Mouse (Mus musculus) Patski (cell line): ENCODE results near the gene Dapk3. TPM values are rescaled to one million over a fixed set of nuclear protein-coding genes. Genes with fewer than 3 reads are reported as not detected.

Experiments used
- ATAC-seq: fragments of 100-300 bp; one replicate; pipeline ENCODE4 v1.8.0; 2021
- CTCF ChIA-PET: fragments of 350-600 bp; sonication (Branson Sonifier 250); formaldehyde crosslinking; loops from one replicate; lab custom pipeline; 2022; ENCODE audit warnings: inconsistent platforms; lab: Charles Lee
- POLR2A ChIA-PET: fragments of 350-600 bp; sonication (Branson Sonifier 250); formaldehyde crosslinking; loops from one replicate; lab custom pipeline; 2022; ENCODE audit warnings: antibody characterized with exemption, inconsistent platforms; lab: Charles Lee
- DNase-seq: peaks from one replicate; pipeline ENCODE4 v3.0.0-alpha.2; 2011; ENCODE audit warnings: low read depth, low spot score
- H3K27me3 ChIP-seq: fragments of 371-371 bp; one replicate; pipeline ENCODE4 v1.5.1; 2021
- CTCF ChIP-seq: fragments of 100-300 bp; IDR thresholded peaks from one replicate; pipeline ENCODE4 v1.5.1; 2021
- in situ Hi-C: fragments of 300-500 bp; cut with MboI; formaldehyde crosslinking; loops from 3 replicates; pipeline ENCODE4 v1.11.1; 2018; ENCODE audit warnings: low pct_unique_long_range_greater_than_20kb, mixed read lengths
- polyA plus RNA-seq: library from polyadenylated mRNA; unstranded; gene quantifications from one replicate; pipeline ENCODE4 v1.2.3, GENCODE M21; 2021

Gene Dapk3
- polyA plus RNA-seq, 1 experiment from 2014 or later = 82.0 TPM

DNA sequence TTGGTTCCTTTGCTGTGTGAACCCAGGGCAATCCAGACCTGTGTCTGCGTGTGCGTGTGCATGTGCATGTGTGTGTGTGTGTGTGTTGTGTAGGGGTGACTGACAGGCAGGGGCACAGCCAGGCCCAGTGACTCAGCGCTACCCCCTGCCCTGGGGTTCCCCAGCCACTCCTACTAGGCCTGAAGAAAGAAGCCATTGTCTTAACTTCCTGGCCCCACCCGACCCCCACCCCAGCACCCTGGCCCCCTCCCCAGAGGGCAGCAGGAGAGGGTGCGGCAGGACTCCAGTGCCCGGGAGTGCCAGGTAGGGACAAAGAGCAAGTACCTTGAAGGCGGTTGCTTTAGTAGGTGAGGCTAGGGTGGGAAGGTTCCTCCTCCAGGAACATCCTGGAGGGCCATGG lies 37.0 kb upstream of the Dapk3 start:
- in situ Hi-C loops = no loop called here
- ChIA-PET CTCF (no interaction called here), POLR2A (interaction anchor here (1.1 kb wide), 1 partner anchor 21 kb away, joined by 3 read pairs; no protein-coding TSS in a partner anchor)
- H3K27me3 ChIP-seq = no peaks in the 10 kb centered on the region
- TF ChIP-seq CTCF = no peak
- ATAC-seq (no peak), DNase-seq (no peak)

DNA sequence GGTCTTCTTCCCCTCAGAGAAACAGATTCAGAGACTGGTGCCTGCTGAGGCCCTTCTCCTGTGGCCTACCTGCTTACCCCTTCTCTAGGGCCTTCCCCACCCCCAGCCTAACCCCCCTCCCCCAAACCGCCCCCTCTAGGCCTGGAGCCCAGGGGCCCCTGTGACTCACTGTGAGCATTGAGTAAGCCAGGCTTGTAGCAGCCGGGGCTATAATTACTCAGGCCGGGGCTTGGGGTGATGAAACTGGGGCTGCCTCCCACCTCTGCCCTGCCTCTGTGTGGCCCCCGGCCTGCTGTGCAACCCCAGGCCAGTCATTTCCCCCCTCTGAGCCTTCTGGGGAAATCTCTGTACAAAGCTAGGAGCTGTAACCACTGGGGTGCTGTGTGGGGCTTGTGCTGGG lies 36.5 kb upstream of the Dapk3 start:
- H3K27me3 ChIP-seq = no peaks in the 10 kb centered on the region
- peak; percentile 27 for ATAC-seq
- in situ Hi-C loops = no loop called here
- CTCF ChIA-PET = interaction anchor here (1.4 kb wide), 1 partner anchor 9 kb away, joined by 4 read pairs; no protein-coding TSS in a partner anchor
- POLR2A ChIA-PET = interaction anchor here (1.0 to 1.1 kb wide), 2 partner anchors 9 to 21 kb away, joined by 3 to 4 read pairs; no protein-coding TSS in a partner anchor
- TF ChIP-seq CTCF = no peak
- no peak for DNase-seq

DNA sequence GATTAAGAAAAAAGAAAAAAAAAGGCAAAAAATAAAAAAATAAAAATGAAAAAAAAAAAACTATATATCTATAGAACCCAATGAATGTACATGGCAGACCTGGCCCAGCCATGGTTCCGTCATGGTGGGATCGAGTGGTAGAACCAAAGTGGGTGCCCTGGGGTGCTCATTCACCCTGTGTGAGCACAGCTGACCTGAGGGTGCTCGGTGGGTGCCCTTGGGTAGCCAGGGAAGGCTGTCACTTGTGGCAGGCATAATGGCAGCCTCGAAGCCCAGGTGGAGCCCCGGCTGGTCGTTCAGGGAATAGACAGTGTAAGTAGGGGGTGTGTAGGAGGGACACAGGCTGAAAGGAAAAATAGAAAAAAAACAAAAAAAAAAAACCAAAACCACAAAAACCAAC lies 31.5 kb upstream of the Dapk3 start:
- DNase-seq = no peak
- no peak for ATAC-seq
- in situ Hi-C loops = no loop called here
- TF ChIP-seq CTCF = no peak
- POLR2A ChIA-PET = interaction anchor here (1.2 to 4.8 kb wide), 2 partner anchors 10 to 13 kb away, joined by 4 to 29 read pairs; no protein-coding TSS in a partner anchor
- CTCF ChIA-PET = interaction anchor here (1.8 kb wide), 1 partner anchor 14 kb away, joined by 5 read pairs; no protein-coding TSS in a partner anchor
- no peaks in the 10 kb centered on the region for H3K27me3 ChIP-seq

DNA sequence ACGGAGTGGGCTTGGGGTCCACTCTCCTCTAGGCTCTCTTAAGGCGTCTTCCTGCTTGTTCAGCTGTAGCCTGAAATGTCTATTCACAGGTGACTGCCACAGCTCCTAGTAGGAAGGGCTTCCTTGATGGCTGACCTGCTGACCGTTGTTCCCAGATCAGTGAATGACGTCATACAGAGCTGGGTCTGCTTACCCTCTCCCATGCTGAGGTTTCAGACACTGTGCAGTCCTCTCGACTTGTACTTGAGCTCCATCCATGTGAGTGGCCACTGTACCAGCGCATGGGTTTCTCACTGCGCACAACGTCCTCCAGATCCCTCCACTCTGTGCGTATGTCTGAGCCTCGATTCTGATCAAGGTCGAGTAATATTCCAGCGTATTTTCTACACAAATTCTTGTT lies 30.2 kb upstream of the Dapk3 start:
- H3K27me3 ChIP-seq = no peaks in the 10 kb centered on the region
- ChIA-PET POLR2A (interaction anchor here (1.1 to 4.8 kb wide), 5 partner anchors 8 to 16 kb away, joined by 3 to 29 read pairs (median 4); no protein-coding TSS in a partner anchor), CTCF (interaction anchor here (1.8 kb wide), 1 partner anchor 12 kb away, joined by 5 read pairs; no protein-coding TSS in a partner anchor)
- DNase-seq (no peak), ATAC-seq (no peak)
- no peak for TF ChIP-seq CTCF
- in situ Hi-C loops = no loop called here

DNA sequence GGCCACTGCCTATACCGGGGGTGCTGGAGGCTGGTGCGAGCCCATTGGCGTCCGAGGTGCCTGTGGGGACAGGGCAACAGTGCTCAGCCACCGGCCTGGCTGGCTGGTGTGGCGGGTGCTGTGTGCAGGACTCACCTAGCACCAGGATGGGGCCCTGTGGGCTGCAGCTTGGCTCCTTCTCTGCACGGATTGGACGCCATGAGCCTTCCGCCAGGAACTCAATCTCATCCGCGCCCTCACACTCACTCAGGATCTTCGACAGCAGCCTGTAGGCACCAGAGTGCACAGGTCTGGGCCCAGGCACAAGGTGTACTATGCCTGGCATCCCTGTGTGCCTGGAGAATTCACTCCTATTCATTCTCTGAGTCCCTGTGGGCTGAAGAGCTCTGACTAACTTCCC lies 28.5 kb upstream of the Dapk3 start:
- ATAC-seq (no peak), DNase-seq (no peak)
- no peaks in the 10 kb centered on the region for H3K27me3 ChIP-seq
- in situ Hi-C loops = no loop called here
- ChIA-PET POLR2A (interaction anchor here (0.8 to 4.8 kb wide), 3 partner anchors 8 to 16 kb away, joined by 3 to 29 read pairs (median 4); no protein-coding TSS in a partner anchor), CTCF (no interaction called here)
- TF ChIP-seq CTCF = no peak

- POLR2A ChIA-PET = interaction anchor here (0.8 to 4.8 kb wide), 4 partner anchors 8 to 16 kb away, joined by 3 to 29 read pairs (median 4); no protein-coding TSS in a partner anchor
- in situ Hi-C loops = no loop called here
- no peak for ATAC-seq
Observed at GRCm38 (mm10) chr10:81154736-81155135, 28.1 kb upstream of the Dapk3 start.

DNA sequence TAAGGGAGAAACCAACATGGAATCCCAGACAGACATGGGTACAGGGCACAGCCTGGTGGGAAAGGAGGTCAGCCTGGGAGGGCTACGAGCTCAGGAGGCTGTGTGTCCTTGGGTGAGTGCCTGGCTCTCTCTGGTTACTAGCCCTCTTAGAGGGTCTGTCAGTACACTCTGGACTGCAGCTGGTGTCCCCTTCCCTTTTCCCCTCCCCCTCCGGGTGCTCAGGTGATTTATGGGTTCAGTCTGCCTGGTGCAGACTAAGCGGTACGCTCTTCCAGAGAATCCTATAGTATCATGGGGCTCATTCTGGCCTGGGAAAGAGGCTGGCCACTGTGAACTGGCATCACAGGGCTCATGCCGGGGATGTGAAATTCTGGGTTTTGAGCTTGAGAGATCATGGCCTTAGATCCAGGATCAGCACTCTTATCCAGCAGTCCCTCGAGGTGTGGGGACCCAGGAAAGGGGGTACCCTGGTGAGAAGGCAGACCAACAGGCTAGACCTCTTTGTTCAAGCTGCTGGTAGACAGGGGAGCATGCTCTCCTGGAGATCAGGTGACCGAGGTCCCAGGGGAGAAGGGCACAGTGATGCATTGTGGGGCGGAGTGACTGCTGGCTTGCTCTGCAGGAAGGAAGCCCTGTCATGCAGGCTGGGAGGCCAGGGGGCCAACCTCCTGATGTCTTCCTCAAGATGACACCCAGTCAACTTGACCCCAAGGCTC lies 21.0 kb upstream of the Dapk3 start:
- ATAC-seq (no peak), DNase-seq (no peak)
- in situ Hi-C loops = no loop called here
- no peaks in the 10 kb centered on the region for H3K27me3 ChIP-seq
- POLR2A ChIA-PET = no interaction called here
- CTCF ChIA-PET = no interaction called here
- TF ChIP-seq CTCF = no peak

More at GRCm38 (mm10) chr10:81154736-81155135, 28.1 kb upstream of the Dapk3 start:
- DNase-seq = no peak
- CTCF ChIA-PET = no interaction called here
- TF ChIP-seq CTCF = no peak
- H3K27me3 ChIP-seq = no peaks in the 10 kb centered on the region

GRCm38 (mm10) chr10:81162318-81162652 lies 20.5 kb upstream of the Dapk3 start:
- no peak for DNase-seq
- no peaks in the 10 kb centered on the region for H3K27me3 ChIP-seq
- ChIA-PET POLR2A (no interaction called here), CTCF (interaction anchor here (0.7 kb wide), 1 partner anchor 34 kb away, joined by 3 read pairs; no protein-coding TSS in a partner anchor)
- TF ChIP-seq CTCF = no peak
- in situ Hi-C loops = no loop called here
- ATAC-seq = no peak

DNA sequence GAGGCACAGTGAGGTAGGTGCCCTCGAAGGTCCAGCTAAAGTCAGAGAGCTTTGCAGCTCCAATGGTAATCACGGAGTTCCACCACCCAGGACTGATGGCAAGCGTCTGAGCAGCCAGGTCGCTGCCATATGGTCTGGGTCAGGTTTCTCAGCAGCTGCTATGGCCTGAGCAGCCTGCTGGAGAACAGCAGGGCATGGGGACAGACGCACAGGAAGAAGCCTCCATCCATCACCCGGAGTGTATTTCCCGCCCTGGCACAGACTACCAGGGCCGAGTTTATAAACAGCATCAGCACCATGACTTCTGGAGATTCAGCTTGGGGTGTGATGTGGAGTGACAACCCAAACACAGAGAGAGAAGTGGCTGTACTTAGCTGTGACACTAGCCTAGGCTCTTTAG lies 17.7 kb upstream of the Dapk3 start:
- H3K27me3 ChIP-seq = no peaks in the 10 kb centered on the region
- in situ Hi-C loops = no loop called here
- TF ChIP-seq CTCF = no peak
- POLR2A ChIA-PET = interaction anchor here (3.5 kb wide), 1 partner anchor 12 kb away, joined by 29 read pairs; no protein-coding TSS in a partner anchor
- no peak for DNase-seq
- CTCF ChIA-PET = interaction anchor here (1.4 kb wide), 1 partner anchor 13 kb away, joined by 5 read pairs; no protein-coding TSS in a partner anchor
- no peak for ATAC-seq

DNA sequence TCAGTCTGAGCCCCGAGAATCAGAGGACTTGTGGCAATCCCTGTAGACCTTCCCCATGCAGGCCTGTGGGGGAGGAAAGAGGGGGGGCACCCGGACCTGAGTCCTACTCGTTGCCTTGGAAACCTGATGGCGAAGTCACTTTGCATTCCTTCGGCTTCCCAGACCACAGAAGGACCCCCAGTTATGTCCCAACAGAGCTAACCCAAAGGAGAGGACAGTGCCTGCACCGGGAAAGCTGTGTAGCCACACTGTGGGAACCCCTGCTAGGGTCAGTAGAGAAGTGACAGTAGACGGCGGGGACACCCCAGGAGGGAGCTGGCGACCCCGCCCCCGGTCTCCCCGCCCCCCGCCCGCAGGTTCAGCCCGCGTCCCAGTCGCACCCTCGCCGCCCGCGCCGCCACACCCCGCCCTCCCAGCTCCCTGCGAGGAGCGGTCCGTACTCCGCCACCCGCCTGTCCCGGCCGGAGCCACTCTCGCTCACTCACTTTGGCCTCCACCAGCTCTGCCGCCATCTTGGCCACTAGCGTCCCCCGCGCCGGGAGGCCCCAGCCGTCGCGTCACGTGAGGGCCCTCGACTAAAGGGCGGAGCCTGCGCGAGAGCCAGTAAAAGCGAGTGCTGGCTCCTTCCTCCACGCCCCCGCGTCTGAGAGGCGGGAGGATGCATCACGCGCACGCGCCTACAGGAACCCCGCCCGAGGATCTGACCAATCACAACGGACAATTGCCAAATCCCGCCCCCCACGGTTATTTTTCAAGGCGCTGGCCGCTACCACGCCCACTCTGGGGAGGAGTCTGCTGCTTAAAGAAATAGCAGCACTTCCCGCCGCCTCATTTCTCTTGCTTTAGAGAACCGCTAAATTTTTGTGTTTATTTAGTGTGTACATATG lies 15.4 kb upstream of the Dapk3 start, which contains the start of gene Pias4:
Gene Pias4, minus strand, starts transcription at position 724 of the 887 bp plus-strand sequence.
- no peaks in the 10 kb centered on the region for H3K27me3 ChIP-seq
- DNase-seq (peak; percentile 98), ATAC-seq (peak; percentile 70)
- POLR2A ChIA-PET = interaction anchor here (0.6 to 1.0 kb wide), 3 partner anchors 9 to 30 kb away, joined by 3 to 5 read pairs (median 3); no protein-coding TSS in a partner anchor
- in situ Hi-C loops = no loop called here
- CTCF ChIA-PET = no interaction called here
- TF ChIP-seq CTCF = no peak
